Mouse (Mus musculus) spleen, postnatal 36 days (tissue): Measurements from ENCODE around the gene Vmn1r118.
"Not testable (repeated sequence)": the region's sequence is repeated elsewhere in the genome, so short reads cannot be mapped to it uniquely, and the experiment has no call there.

Experiments
- DNase-seq, 2 experiments: peaks; one replicate each; pipeline ENCODE4 v3.0.0; 2022; ENCODE audit warnings: low spot score in 2 of 2, mixed read lengths in 1 of 2

Gene Vmn1r118

GRCm38 (mm10) chr7:20912247-20912646 lies at the start of gene Vmn1r118:
Gene Vmn1r118 (minus strand): TSS chr7:20912347.
- not testable (repeated sequence) for DNase-seq

- DNase-seq = not testable (repeated sequence)
Observed at GRCm38 (mm10) chr7:20884021-20884420, 28.1 kb downstream of the Vmn1r118 start, which contains the start of gene Vmn1r117. Gene Vmn1r117 (minus strand): TSS chr7:20884121.

- DNase-seq = not testable (repeated sequence)
Observed at GRCm38 (mm10) chr7:20871956-20872355, 40.2 kb downstream of the Vmn1r118 start, which contains the start of gene Vmn1r116. Gene Vmn1r116 (plus strand): TSS chr7:20872256.
